Mouse (Mus musculus) thymus, postnatal 25 days (tissue): ENCODE data around the gene E130309D02Rik.

Experiments
- DNase-seq: peaks from one replicate; pipeline ENCODE4 v3.0.0; 2022

The E130309D02Rik gene

GRCm38 (mm10) chr5:143308825-143309224, 6.3 kb downstream of the E130309D02Rik start:
- no peak for DNase-seq

GRCm38 (mm10) chr5:143304251-143304650, 10.9 kb downstream of the E130309D02Rik start:
- no peak for DNase-seq

- no peak for DNase-seq
These were observed 13.9 kb downstream of the E130309D02Rik start for GRCm38 (mm10) chr5:143301296-143301695.

DNA sequence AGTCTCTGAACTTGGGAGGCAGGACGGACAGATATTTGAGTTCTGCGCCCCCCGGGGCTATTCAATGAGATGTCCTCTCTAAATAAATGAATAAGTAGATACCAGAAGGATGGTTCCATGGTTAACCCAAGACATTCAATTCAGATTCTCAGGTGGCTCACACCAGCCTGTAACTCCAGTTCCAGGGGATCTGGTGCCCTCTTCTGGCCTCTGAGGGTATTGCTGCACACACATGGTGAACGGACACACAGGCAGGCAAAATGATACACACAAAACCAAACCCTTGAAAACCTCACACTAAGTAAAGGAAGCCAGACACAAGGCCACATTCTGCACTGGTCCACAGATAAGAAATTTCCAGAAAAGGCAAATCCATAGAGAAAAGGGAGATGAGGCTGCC, 15.5 kb downstream of the E130309D02Rik start:
- DNase-seq = peak; percentile 61

- no peak for DNase-seq
These were observed 16.8 kb downstream of the E130309D02Rik start for GRCm38 (mm10) chr5:143298391-143298790.

GRCm38 (mm10) chr5:143297986-143298385, 17.2 kb downstream of the E130309D02Rik start:
- DNase-seq = no peak

DNA sequence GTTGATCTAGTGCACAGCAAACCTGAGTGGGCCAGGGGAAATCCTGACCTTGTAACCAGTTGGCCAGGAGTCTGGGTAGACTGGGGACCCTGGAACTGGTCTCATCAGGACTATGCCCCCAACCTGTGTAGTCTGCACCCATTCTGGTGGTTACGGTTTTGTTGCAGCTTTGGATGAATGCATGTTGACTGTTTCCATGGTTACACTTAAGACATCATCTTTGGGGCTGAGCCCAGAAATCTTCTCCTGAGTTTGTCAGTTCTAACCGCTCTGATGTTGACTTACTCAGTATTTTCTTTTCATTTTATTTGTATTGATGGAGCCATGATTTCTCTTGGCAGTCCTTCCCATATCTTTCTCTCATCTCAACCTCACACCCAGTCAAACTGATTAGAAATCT, 19.8 kb downstream of the E130309D02Rik start:
- no peak for DNase-seq

DNA sequence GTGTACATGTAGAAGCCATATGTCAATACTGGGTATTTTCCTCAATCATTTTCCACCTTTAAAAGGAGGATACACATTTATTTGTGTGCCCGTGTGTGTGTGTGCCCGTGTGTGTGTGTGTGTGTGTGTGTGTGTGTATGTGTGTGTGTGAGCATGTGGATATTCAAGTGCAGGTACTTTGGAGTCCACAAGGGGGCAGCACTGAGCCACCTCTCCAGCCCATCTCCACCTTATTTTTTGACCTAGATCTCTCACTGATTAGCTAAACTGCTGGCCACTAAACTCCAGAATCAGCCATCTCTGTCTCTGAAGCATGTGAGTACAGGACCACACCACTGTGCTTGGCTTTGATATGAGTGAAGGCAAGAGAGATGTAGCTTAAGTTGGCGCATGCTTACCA, 20.3 kb downstream of the E130309D02Rik start:
- DNase-seq = no peak

GRCm38 (mm10) chr5:143293404-143293803, 21.8 kb downstream of the E130309D02Rik start, which contains the start of gene Zfp853:
Gene Zfp853 (minus strand): TSS chr5:143293623.
- DNase-seq = no peak

GRCm38 (mm10) chr5:143292879-143293278, 22.3 kb downstream of the E130309D02Rik start:
- no peak for DNase-seq

DNA sequence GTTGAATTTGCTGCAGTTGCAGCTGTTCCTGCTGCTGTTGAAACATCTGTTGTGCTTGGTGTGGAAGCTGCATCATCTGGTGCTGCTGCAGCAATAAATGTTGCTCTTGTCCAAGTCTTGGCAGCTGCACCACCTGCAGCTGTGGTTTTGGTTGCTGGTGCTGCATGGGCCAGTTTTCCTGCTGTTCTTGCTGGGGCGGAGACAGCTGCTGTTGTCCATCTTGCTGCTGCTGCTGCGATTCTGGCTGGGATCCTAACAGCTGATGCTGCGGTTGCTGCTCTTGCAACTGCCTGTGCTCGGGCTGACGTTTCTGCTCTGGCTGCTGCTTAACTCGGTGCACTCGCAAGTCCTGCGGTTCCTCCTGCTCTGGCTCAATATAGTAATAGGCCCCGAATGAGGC, 25.9 kb downstream of the E130309D02Rik start:
- no peak for DNase-seq

DNA sequence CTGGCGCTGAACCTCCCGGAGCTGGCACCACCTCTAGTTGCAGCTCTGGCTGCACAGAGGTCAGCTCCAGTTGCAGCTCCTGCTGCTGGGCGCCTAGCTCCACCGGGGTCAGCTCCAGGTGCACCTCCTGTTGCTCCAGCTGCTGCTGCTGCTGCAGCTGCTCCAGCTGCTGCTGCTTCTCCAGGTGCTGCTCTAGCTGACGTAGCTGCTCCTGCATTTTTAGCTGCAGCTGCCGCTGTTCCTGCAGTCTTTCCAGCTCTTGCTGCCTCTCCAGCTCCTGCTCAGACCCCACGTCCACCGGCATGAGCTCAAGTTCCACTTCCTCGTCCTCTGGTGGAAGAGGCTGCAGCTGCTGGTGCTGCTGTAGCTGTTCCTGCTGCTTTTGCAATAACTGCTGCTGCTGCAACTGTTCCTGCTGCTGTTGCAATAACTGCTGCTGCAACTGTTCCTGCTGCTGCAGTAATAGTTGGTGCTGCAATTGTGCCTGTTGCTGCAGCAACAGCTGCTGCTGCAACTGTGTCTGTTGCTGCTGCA, 26.7 kb downstream of the E130309D02Rik start:
- DNase-seq = no peak

DNA sequence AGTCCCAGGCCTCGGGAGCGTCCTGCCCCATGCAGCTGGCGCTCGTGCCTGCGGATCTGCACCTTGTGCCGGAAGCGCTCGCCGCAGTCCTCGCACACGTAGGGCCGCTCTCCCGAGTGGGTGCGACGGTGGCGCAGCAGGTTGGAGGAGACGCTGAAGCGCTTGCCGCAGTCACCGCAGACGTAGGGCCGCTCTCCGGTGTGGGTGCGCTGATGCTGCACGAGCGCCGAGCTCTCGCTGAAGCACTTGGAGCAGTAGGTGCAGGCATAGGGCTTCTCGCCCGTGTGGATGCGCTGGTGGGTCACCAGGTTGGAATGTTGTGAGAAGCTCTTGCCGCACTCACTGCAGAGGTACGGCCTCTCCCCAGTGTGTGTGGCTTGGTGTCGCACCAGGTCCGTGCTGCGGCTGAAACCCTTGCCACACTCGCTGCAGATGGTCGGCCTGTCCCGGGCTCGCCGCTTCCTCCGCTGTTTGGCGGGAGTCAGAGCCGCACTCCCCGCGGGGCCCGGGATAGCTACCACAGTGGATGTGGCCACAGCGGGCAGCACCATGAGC, 27.3 kb downstream of the E130309D02Rik start:
- peak; percentile 26 for DNase-seq

- DNase-seq = no peak
These were observed 30.4 kb downstream of the E130309D02Rik start for GRCm38 (mm10) chr5:143284762-143285161.

DNA sequence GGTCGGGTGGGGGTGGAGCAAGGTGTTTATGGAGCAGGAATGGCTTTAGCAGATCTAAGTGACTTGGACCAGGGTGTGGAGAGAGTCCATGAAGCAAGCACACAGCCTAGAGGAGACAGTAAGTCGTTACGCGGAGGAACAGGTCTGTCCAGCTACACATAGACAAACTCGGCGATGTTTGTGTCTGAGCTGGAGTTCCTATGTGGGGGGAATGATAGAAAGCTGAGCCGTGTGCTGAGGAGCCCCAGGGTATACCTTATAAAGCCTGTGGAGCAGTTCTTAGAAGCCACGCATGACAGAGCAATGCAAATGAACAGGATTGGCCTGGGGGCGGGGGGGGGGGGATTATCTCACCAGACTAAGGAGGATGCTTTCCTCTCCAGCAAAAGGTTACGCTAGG, 35.9 kb downstream of the E130309D02Rik start:
- DNase-seq = no peak

- DNase-seq = no peak
These were observed 39.4 kb downstream of the E130309D02Rik start for GRCm38 (mm10) chr5:143275761-143276160.

DNA sequence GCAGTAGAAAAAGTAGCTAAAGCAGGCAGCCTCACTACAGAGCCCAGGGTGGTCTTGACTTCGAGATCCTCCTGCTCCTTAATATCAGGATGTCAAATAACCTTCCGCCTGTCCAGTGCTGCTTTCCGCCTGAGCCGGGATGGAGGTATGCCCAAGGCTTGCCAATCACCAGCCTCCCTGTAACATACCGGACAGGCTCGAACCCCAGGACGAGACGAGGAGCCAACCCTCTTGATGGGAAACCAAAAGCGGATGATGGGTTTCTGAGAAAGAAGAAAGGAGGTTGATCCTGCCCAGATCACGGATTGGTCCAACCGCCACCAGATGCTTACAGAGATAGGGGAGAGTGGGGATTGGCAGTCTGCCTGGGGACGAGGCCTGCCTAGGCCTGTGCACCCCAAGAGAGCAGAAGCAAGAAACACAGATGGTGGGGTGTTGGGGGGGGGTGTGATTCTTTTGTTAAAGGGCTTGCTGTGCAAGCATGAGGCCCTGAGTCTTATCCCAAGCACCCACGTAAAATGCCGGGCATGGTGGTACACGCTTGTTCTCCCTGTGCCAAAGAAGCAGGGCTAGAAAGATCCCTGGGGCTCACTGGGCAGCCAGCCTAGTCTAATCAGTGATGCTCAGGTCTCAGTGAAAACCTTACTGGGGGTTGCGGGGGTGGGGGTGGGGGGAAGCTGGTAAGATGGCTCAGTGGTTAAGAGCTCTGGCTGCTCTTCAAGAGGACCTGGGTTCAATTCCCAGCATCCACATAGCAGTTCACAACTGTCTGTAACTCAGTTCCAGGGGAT, 42.4 kb downstream of the E130309D02Rik start:
- no peak for DNase-seq

DNA sequence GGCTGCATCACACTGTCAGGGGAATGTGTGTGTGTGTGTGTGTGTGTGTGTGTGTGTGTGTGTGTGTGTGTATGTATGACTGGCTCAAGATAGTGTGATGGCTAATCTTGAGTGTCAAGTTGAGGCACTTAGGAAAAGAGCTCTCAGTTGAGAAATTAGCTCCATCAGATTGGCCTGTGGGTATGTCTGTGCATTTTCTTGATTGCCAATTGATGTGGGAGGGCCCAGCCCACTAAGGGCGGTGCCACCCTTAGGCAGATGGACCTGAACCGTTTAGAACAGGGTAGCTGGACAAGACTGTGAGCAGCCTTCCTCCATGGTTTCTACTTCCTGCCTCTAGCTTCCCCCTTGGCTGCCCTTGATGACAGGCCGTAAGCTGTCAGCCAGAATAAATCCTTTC, 43.1 kb downstream of the E130309D02Rik start:
- no peak for DNase-seq

DNA sequence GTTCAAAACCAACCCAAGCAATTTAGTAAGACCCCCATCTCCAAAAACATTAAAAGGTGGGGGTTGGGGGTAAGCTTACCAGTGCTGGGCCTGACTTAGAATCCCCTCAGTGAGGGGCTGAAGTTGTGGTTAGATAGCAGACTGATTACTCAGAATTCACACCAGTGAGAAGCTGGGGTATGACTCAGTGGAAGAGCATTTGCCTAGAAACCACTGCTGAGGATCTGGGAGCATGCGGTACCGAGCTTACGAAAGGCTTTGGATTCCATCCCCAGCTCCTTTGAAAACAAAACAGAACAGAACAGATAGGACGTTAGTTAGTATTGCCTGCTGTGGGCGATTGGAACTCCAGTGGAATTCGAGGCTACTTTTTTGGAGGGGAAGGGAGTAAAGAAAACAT, 43.5 kb downstream of the E130309D02Rik start:
- DNase-seq = no peak

GRCm38 (mm10) chr5:143270151-143270519, 45.0 kb downstream of the E130309D02Rik start:
- DNase-seq = no peak

DNA sequence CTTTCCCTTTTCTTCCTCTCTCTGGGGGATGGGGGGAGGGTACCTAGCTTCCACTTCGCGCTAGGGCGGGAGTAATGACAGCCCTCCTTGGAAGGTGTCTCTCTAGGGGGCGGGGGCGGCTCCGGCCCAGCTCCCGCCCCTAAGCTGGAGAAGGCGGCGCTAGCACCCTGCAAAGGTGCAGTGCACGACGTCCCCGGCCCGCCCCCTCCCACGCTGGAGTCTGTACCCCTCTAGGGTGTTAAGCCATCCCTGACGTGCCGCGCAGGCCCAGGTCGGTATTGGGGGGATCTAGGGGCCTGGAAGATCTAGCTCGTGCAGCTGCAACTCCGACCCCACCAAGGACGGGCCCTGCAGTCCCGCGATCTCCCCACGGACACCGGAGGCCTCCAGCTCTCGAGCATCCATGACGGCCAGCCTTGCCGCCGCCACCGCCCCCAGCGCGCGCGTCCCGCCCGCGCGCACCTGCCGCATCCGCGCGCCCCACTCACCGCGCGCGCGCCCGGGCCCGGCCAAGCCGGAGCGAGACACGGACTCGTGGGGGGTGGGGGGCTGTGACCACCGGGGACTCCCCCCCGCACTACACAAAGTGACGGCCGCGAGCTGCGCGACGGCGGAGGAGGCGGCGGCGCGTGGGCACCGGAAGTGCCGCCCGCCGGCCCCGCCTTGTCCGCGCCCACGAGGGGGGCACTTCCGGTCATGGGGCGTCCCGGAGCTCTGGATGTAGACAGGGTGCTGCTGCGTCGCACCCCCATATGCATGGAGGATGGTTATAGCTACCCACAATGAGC, 45.6 kb downstream of the E130309D02Rik start, which contains the start of gene Zfp316:
Gene Zfp316, minus strand, starts transcription at position 660 of the 788 bp plus-strand sequence.
- DNase-seq = peak; percentile 43

DNA sequence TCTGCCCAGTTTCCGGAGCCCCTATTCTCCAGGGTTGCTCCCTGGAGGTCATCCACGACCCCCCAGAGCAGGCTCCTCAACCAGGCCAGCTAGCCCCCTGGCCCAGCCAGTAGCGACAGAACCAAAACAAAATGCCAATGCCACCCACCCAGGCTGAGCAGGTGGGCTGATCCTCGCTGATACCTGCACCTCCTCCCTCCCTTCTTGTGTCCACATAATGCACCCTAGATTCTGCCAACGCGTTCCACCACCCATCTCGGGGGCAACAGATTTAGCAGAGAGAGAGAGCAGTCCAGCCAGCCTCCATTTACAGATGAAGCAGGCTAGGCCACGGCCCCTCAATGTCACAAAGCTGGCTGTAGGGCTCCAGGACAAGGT, 46.2 kb downstream of the E130309D02Rik start:
- no peak for DNase-seq

DNA sequence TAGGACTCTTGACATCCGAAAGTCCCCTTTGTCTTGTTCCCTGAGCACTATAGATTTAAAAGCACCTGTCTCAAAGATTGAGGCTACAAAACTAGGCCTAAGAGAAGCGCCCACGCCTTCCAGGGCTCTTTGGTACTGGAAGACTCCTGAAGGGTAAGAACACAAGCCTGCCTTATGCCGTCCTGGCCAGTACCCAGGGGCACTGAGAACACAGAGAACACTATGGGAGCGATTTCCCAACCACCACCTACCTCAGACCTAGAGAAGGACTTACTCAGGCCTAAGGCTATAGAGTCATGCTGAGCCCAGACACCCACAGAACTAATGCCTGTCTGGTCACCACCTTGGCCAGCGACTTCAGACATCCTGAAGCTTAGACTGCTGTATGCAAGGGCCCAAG, 48.4 kb downstream of the E130309D02Rik start:
- DNase-seq = no peak
